Comparison of ENCODE assay signal across 8 mouse cellular contexts in genomic region chr6:86404100-86404861, GRCm38 (mm10). TPM values are rescaled to one million over a fixed set of nuclear protein-coding genes. Genes with fewer than 3 reads are reported as not detected.
DNase-seq lines count a peak whose midpoint lies in the region; ATAC-seq and TF ChIP-seq lines count a peak whose summit lies in the region.

Gene Tia1 (plus strand): TSS chr6:86404219.

- peak within 1 kb of the TSS; percentile 66 for H3K4me2 ChIP-seq in forebrain, postnatal 0 days (ENCODE audit: low read depth)
- peak within 1 kb of the TSS; percentile 59 for H3K4me2 ChIP-seq in lung, embryonic 15.5 days

- no peak for TF ChIP-seq CTCF in MEL (IDR thresholded peaks at IDR 0.05 in 2 of 3, conservative IDR thresholded peaks at IDR 0.05 in 1 of 3; ENCODE audit: control insufficient read depth in 1 of 3, insufficient read depth in 1 of 3, low read depth in 2 of 3, low read length in 3 of 3, poor library complexity in 1 of 3, severe bottlenecking in 1 of 3)
- no peak for TF ChIP-seq CTCF in cerebellum, adult 2 months (IDR thresholded peaks at IDR 0.05; ENCODE audit: borderline replicate concordance, insufficient read depth, low read depth, low read length)
- TF ChIP-seq CTCF in forebrain, postnatal 0 days (IDR thresholded peaks at IDR 0.05; ENCODE audit: low read depth) = no peak

- under 1% methylated on average over 62 of the region's 62 CpGs for WGBS in cerebellum, adult 2 months
- under 1% methylated on average over 57 of the region's 62 CpGs for WGBS in forebrain, postnatal 0 days
- WGBS in lung, embryonic 15.5 days = under 1% methylated on average over 55 of the region's 62 CpGs

- peak; percentile 52 to 82; a peak in 3 of 4 replicates for TF ChIP-seq POLR2A in MEL (IDR thresholded peaks at IDR 0.05; ENCODE audit: control insufficient read depth in 1 of 2, insufficient read depth in 1 of 2, low read depth in 1 of 2, low read length in 2 of 2, poor library complexity in 1 of 2)
- peak; percentile 65; the same call in 1 of the 2 replicates for TF ChIP-seq POLR2A in cerebellum, adult 2 months (IDR thresholded peaks at IDR 0.05; ENCODE audit: borderline replicate concordance, insufficient read depth, low read length)

- H3K27me3 ChIP-seq in MEL (ENCODE audit: control insufficient read depth in 1 of 2, insufficient read depth in 2 of 2, low read length in 2 of 2) = no peaks in the 10 kb centered on the region
- H3K27me3 ChIP-seq in cerebellum, adult 2 months (ENCODE audit: control insufficient read depth, insufficient read depth, low read length) = no peaks in the 10 kb centered on the region
- no peaks in the 10 kb centered on the region for H3K27me3 ChIP-seq in forebrain, postnatal 0 days (ENCODE audit: insufficient read depth, low read length)
- no peaks in the 10 kb centered on the region for H3K27me3 ChIP-seq in lung, embryonic 15.5 days

- peak; percentile 98 for ATAC-seq in forebrain, postnatal 0 days
- peak; percentile 98 for ATAC-seq in lung, embryonic 15.5 days (ENCODE audit: borderline replicate concordance, extremely low read depth, low FRiP score, low TSS enrichment)

- peaks cover 0 to 20% of the 10 kb centered on the region in 2 experiments; a peak in 3 of 4 replicates for H3K36me3 ChIP-seq in MEL (ENCODE audit: control insufficient read depth in 1 of 2, insufficient read depth in 2 of 2, low read length in 2 of 2)
- no peaks in the 10 kb centered on the region for H3K36me3 ChIP-seq in forebrain, postnatal 0 days (ENCODE audit: insufficient read depth)
- H3K36me3 ChIP-seq in lung, embryonic 15.5 days = peaks cover 11% of the 10 kb centered on the region; the same call in 1 of the 2 replicates

- TF ChIP-seq RAD21 in MEL (IDR thresholded peaks at IDR 0.05; ENCODE audit: low read depth, low read length) = no peak

- H3K4me3 ChIP-seq in MEL (ENCODE audit: control insufficient read depth in 1 of 2, insufficient read depth in 1 of 2, low read depth in 2 of 2, low read length in 2 of 2) = peak within 1 kb of the TSS; percentile 80 to 83
- peak within 1 kb of the TSS; percentile 92 for H3K4me3 ChIP-seq in cerebellum, adult 2 months (replicated peaks; ENCODE audit: insufficient read depth, low read depth, low read length)
- H3K4me3 ChIP-seq in forebrain, postnatal 0 days (ENCODE audit: low read depth, low read length) = peak within 1 kb of the TSS; percentile 96
- peak within 1 kb of the TSS; percentile 70 for H3K4me3 ChIP-seq in lung, embryonic 15.5 days

- peak; percentile 98 for DNase-seq in MEL (ENCODE audit: low read depth, low spot score)
- peak; percentile 97 to 99 for DNase-seq in cerebellum, adult 2 months
- DNase-seq in forebrain, postnatal 0 days = peak; percentile 100
- peak; percentile 98 for DNase-seq in heart, postnatal 4 days
- DNase-seq in layer of hippocampus, adult 8-10 months (ENCODE audit: low spot score in 2 of 2) = peak; percentile 96 to 97
- peak; percentile 98 for DNase-seq in ovary, adult 18-20 months (ENCODE audit: low spot score)
- DNase-seq in thymus, postnatal 0 days (ENCODE audit: low spot score) = peak; percentile 98

- peaks cover 27% of the 10 kb centered on the region for H3K79me2 ChIP-seq in MEL (ENCODE audit: control insufficient read depth, insufficient read depth, low read length, poor library complexity)

- no peaks in the 10 kb centered on the region for H3K9me3 ChIP-seq in MEL (replicated peaks; ENCODE audit: insufficient read depth, low read length)
- no peaks in the 10 kb centered on the region for H3K9me3 ChIP-seq in forebrain, postnatal 0 days (ENCODE audit: low read length)
- H3K9me3 ChIP-seq in lung, embryonic 15.5 days = no peaks in the 10 kb centered on the region

- H3K9ac ChIP-seq in MEL (ENCODE audit: control insufficient read depth, low read depth, low read length, poor library complexity, severe bottlenecking) = peak within 1 kb of the TSS; percentile 94
- peak within 1 kb of the TSS; percentile 100 for H3K9ac ChIP-seq in forebrain, postnatal 0 days
- peak within 1 kb of the TSS; percentile 86 for H3K9ac ChIP-seq in lung, embryonic 15.5 days

- no peak for TF ChIP-seq EP300 in MEL (IDR thresholded peaks at IDR 0.05; ENCODE audit: low read depth in 1 of 2, low read length in 2 of 2)

- peaks cover 0 to 8% of the 10 kb centered on the region in 2 experiments; a peak in 3 of 4 replicates for H3K4me1 ChIP-seq in MEL (ENCODE audit: control insufficient read depth in 1 of 2, insufficient read depth in 2 of 2, low read length in 2 of 2)
- H3K4me1 ChIP-seq in cerebellum, adult 2 months (ENCODE audit: control insufficient read depth, insufficient read depth, low read length) = no peaks in the 10 kb centered on the region; the same call in 1 of the 2 replicates
- H3K4me1 ChIP-seq in forebrain, postnatal 0 days (ENCODE audit: insufficient read depth) = peaks cover 11% of the 10 kb centered on the region
- peaks cover 18% of the 10 kb centered on the region; the same call in 1 of the 2 replicates for H3K4me1 ChIP-seq in lung, embryonic 15.5 days

- H3K27ac ChIP-seq in MEL (ENCODE audit: control insufficient read depth, low read depth, low read length) = peak within 1 kb of the TSS; percentile 94
- peak within 1 kb of the TSS; percentile 92 for H3K27ac ChIP-seq in cerebellum, adult 2 months (ENCODE audit: insufficient read depth, low read length)
- H3K27ac ChIP-seq in forebrain, postnatal 0 days (ENCODE audit: low read depth, low read length) = peak within 1 kb of the TSS; percentile 100
- peak within 1 kb of the TSS; percentile 97 for H3K27ac ChIP-seq in lung, embryonic 15.5 days

TF ChIP-seq in MEL, 35 proteins besides CTCF, POLR2A, EP300 and RAD21:
- TF ChIP-seq NRF1 (IDR thresholded peaks at IDR 0.05; ENCODE audit: insufficient read depth, low read depth, low read length, poor library complexity, severe bottlenecking) (peak; percentile 97), MYC (IDR thresholded peaks at IDR 0.05; ENCODE audit: low read depth, low read length) (peak; percentile 18; the same call in 1 of the 2 replicates), MAX (IDR thresholded peaks at IDR 0.05; ENCODE audit: low read length) (peak; percentile 46; the same call in 1 of the 2 replicates), MYB (IDR thresholded peaks at IDR 0.05; ENCODE audit: low read depth, low read length) (no peak), NELFE (IDR thresholded peaks at IDR 0.05; ENCODE audit: low read depth, low read length) (peak; percentile 86), USF1 (IDR thresholded peaks at IDR 0.05; ENCODE audit: low read depth, low read length) (peak; percentile 32), ZMIZ1 (IDR thresholded peaks at IDR 0.05; ENCODE audit: low read depth, low read length) (peak; percentile 71), MXI1 (IDR thresholded peaks at IDR 0.05; ENCODE audit: low read depth, low read length) (peak; percentile 47), ETS1 (IDR thresholded peaks at IDR 0.05; ENCODE audit: low read depth, low read length) (peak; percentile 27; the same call in 1 of the 2 replicates), BHLHE40 (IDR thresholded peaks at IDR 0.05; ENCODE audit: borderline replicate concordance, low read depth, low read length) (peak; percentile 64; the same call in 1 of the 2 replicates), TCF12 (IDR thresholded peaks at IDR 0.05; ENCODE audit: low read depth, low read length) (peak; percentile 35; the same call in 1 of the 2 replicates), HCFC1 (IDR thresholded peaks at IDR 0.05; ENCODE audit: low read depth, low read length) (peak; percentile 79), SIN3A (IDR thresholded peaks at IDR 0.05; ENCODE audit: low read length) (peak; percentile 19; the same call in 1 of the 2 replicates), ZC3H11A (IDR thresholded peaks at IDR 0.05; ENCODE audit: low read depth, low read length) (no peak), GATA1 (IDR thresholded peaks at IDR 0.05; ENCODE audit: low read depth, low read length) (no peak), MAZ (IDR thresholded peaks at IDR 0.05; ENCODE audit: low read depth, low read length) (no peak)

RNA-seq across cellular contexts. Expression of gene Tia1, which starts in this region (rescaled TPM):
- 20.5 and 21.5 TPM in 2 replicates for total RNA-seq in MEL (2012; rRNA removed)
- 10 to 100 TPM in 1 of 2 experiments, not detected in 1; 25.3 TPM for polyA plus RNA-seq in MEL (2012; ENCODE audit: insufficient read depth in 1 of 2, insufficient read length in 2 of 2, low read depth in 1 of 2, low replicate concordance in 2 of 2, missing spikeins in 1 of 2)
- polyA plus RNA-seq in cerebellum, adult 2 months (2012; rRNA removed) = 119 and 133 TPM in 2 replicates
- total RNA-seq in forebrain, postnatal 0 days (2014; rRNA removed) = 201 and 252 TPM in 2 replicates
- 150 and 191 TPM in 2 replicates for polyA plus RNA-seq in forebrain, postnatal 0 days (2015; fragmentation: Nextera tagmentation; extraction: Ambion mirVana)
- 10 to 100 TPM; 60.2 to 62.3 TPM for total RNA-seq in heart, postnatal 4 days (2021)
- total RNA-seq in layer of hippocampus, adult 8-10 months (2022) = 100 to 1,000 TPM; 105 to 159 (median 144) TPM
- polyA plus RNA-seq in lung, embryonic 15.5 days (2015; fragmentation: Nextera tagmentation; extraction: Ambion mirVana) = 179 and 191 TPM in 2 replicates
- 170 and 184 TPM in 2 replicates for polyA plus RNA-seq in thymus, postnatal 0 days (2015; fragmentation: Nextera tagmentation; extraction: Ambion mirVana)

Comparison
In these comparisons a context has a peak if more than half of its experiments do, and no peak if none do; other contexts are left out.
1. Peak in every context shown above with its lines: DNase-seq, ATAC-seq, H3K4me3 ChIP-seq and H3K27ac ChIP-seq.